Mouse (Mus musculus) lung, adult 2 months (tissue): ENCODE results near the gene Gid8.

Experiments used
- CTCF ChIP-seq: fragments of 200-500 bp; IDR thresholded peaks from 2 replicates; pipeline ENCODE4 v1.5.1; 2011; ENCODE audit warnings: mild to moderate bottlenecking, low read length, control low read depth; ENCODE audit not compliant: insufficient read depth
- POLR2A ChIP-seq: fragments of 200-500 bp; IDR thresholded peaks from 2 replicates; pipeline ENCODE4 v1.6.1; 2011; ENCODE audit warnings: low read depth, mild to moderate bottlenecking, control low read depth, low read length, borderline replicate concordance; ENCODE audit errors: extremely low read depth

GRCm38 (mm10) chr2:180727613-180728021 lies 17.7 kb downstream of the Gid8 start:
- TF ChIP-seq CTCF, result no peak
- no peak for TF ChIP-seq POLR2A
